ENCODE assay signal across 8 mouse cellular contexts in genomic region chr2:114186924-114187323, GRCm38 (mm10). TPM values are rescaled to one million over a fixed set of nuclear protein-coding genes. Genes with fewer than 3 reads are reported as not detected.
DNase-seq lines count a peak whose midpoint lies in the region; ATAC-seq and TF ChIP-seq lines count a peak whose summit lies in the region.
"Not testable (repeated sequence)": the region's sequence is repeated elsewhere in the genome, so short reads cannot be mapped to it uniquely, and the experiment has no call there.

Gene Aqr (minus strand): TSS chr2:114187024.

- not testable (repeated sequence) for ATAC-seq in erythroid progenitor cell, adult 5-6 weeks (replicated peaks; ENCODE audit: low FRiP score, poor library complexity, severe bottlenecking); hindbrain, embryonic 12.5 days (ENCODE audit: low FRiP score); liver, embryonic 11.5 days (replicated peaks; ENCODE audit: low FRiP score); midbrain, embryonic 13.5 days; stomach, postnatal 0 days (ENCODE audit: low FRiP score, low TSS enrichment)

- H3K9me3 ChIP-seq in hindbrain, embryonic 12.5 days (replicated peaks); liver, embryonic 11.5 days (ENCODE audit: control insufficient read depth, low read length); midbrain, embryonic 13.5 days; stomach, postnatal 0 days (ENCODE audit: control insufficient read depth, low read length): not testable (repeated sequence)

- not testable (repeated sequence) for H3K4me2 ChIP-seq in hindbrain, embryonic 12.5 days (replicated peaks); liver, embryonic 11.5 days; midbrain, embryonic 13.5 days (replicated peaks); stomach, postnatal 0 days (replicated peaks; ENCODE audit: low read depth)

- H3K27me3 ChIP-seq in hindbrain, embryonic 12.5 days; liver, embryonic 11.5 days (replicated peaks; ENCODE audit: control insufficient read depth, insufficient read depth, low read length); midbrain, embryonic 13.5 days; stomach, postnatal 0 days (ENCODE audit: control insufficient read depth, insufficient read depth, low read length): not testable (repeated sequence)

- WGBS in hindbrain, embryonic 12.5 days = 76% methylated on average over 1 of the region's 6 CpGs
- whole genome bisulfite sequencing in liver, embryonic 11.5 days = 67% methylated on average over 1 of the region's 6 CpGs
- 87% methylated on average over 1 of the region's 6 CpGs for WGBS in midbrain, embryonic 13.5 days
- 67% methylated on average over 1 of the region's 6 CpGs for WGBS in stomach, postnatal 0 days

- TF ChIP-seq CTCF in stomach, postnatal 0 days (IDR thresholded peaks at IDR 0.05; ENCODE audit: low read depth) = not testable (repeated sequence)

- not testable (repeated sequence) for H3K4me1 ChIP-seq in hindbrain, embryonic 12.5 days; liver, embryonic 11.5 days (replicated peaks; ENCODE audit: control insufficient read depth, insufficient read depth, low read length); midbrain, embryonic 13.5 days (replicated peaks); stomach, postnatal 0 days (replicated peaks; ENCODE audit: control insufficient read depth, insufficient read depth)

- TF ChIP-seq EP300 in stomach, postnatal 0 days (optimal IDR thresholded peaks at IDR 0.05) = not testable (repeated sequence)

- not testable (repeated sequence) for H3K27ac ChIP-seq in hindbrain, embryonic 12.5 days; liver, embryonic 11.5 days (ENCODE audit: low read depth, low read length); midbrain, embryonic 13.5 days; stomach, postnatal 0 days (replicated peaks)

- H3K4me3 ChIP-seq in hindbrain, embryonic 12.5 days; liver, embryonic 11.5 days (ENCODE audit: low read depth, low read length); midbrain, embryonic 13.5 days (replicated peaks); stomach, postnatal 0 days (ENCODE audit: low read depth, low read length): not testable (repeated sequence)

- H3K9ac ChIP-seq in hindbrain, embryonic 12.5 days; liver, embryonic 11.5 days (ENCODE audit: low read depth, low read length); midbrain, embryonic 13.5 days (replicated peaks); stomach, postnatal 0 days (ENCODE audit: low read length): not testable (repeated sequence)

- H3K36me3 ChIP-seq in hindbrain, embryonic 12.5 days; liver, embryonic 11.5 days (ENCODE audit: control insufficient read depth, insufficient read depth, low read length); midbrain, embryonic 13.5 days; stomach, postnatal 0 days (ENCODE audit: control insufficient read depth, insufficient read depth, low read length): not testable (repeated sequence)

- DNase-seq in adrenal gland, postnatal 10 days; heart, adult 18-20 months; layer of hippocampus, adult 8-10 months (ENCODE audit: low spot score in 2 of 2); liver, embryonic 11.5 days (ENCODE audit: low spot score); stomach, postnatal 0 days (ENCODE audit: low spot score): not testable (repeated sequence)

RNA-seq across cellular contexts. Expression of gene Aqr, which starts in this region (rescaled TPM):
- 10 to 100 TPM; 30.8 to 34.6 TPM for total RNA-seq in adrenal gland, postnatal 10 days (2021)
- total RNA-seq in erythroid progenitor cell, adult 5-6 weeks (2015; ENCODE audit: low replicate concordance) = 18.0 and 27.2 TPM in 2 replicates
- total RNA-seq in erythroid progenitor cell, adult 5-6 weeks (2017; ENCODE audit: low replicate concordance) = 18.5 and 23.5 TPM in 2 replicates
- total RNA-seq in heart, adult 18-20 months (2021) = 10 to 100 TPM; 17.2 to 20.5 TPM
- 53.6 and 55.8 TPM in 2 replicates for polyA plus RNA-seq in hindbrain, embryonic 12.5 days (2016; fragmentation: Nextera tagmentation; extraction: Ambion mirVana)
- total RNA-seq in layer of hippocampus, adult 8-10 months (2022) = 10 to 100 TPM; 26.9 to 37.3 (median 33.7) TPM
- polyA plus RNA-seq in liver, embryonic 11.5 days (2014; fragmentation: Nextera tagmentation; extraction: Ambion mirVana) = 57.0 and 61.2 TPM in 2 replicates
- 46.0 and 52.3 TPM in 2 replicates for polyA plus RNA-seq in midbrain, embryonic 13.5 days (2015; fragmentation: Nextera tagmentation; extraction: Ambion mirVana)
- polyA plus RNA-seq in stomach, postnatal 0 days (2015; fragmentation: Nextera tagmentation; extraction: Ambion mirVana) = 21.4 TPM in 2 replicates
